Mouse (Mus musculus) liver, embryonic 11.5 days (tissue): ENCODE results near the gene Glt6d1. TPM values are rescaled to one million over a fixed set of nuclear protein-coding genes. Genes with fewer than 3 reads are reported as not detected.

ENCODE experiments used
- ATAC-seq: fragments of 200-750 bp; cut with Nextera tagmentation; replicated peaks from 2 replicates; pipeline ENCODE4 v1.8.0; 2017; ENCODE audit warnings: moderate number of reproducible peaks, mild to moderate bottlenecking, moderate TSS enrichment, moderate library complexity; ENCODE audit not compliant: low FRiP score
- DNase-seq: peaks from one replicate; pipeline ENCODE4 v3.0.0-alpha.2; 2017; ENCODE audit warnings: low spot score
- H3K27ac ChIP-seq: fragments of 300-500 bp; sonication (generic); 2 replicates; pipeline ENCODE4 v1.5.1; 2014; ENCODE audit warnings: mild to moderate bottlenecking, low read depth, low read length, control low read depth
- H3K27me3 ChIP-seq: fragments of 300-500 bp; sonication (generic); replicated peaks from 2 replicates; pipeline ENCODE4 v1.6.1; 2014; ENCODE audit warnings: low read length, mixed read lengths; ENCODE audit not compliant: control insufficient read depth, insufficient read depth
- H3K36me3 ChIP-seq: fragments of 300-500 bp; sonication (generic); 2 replicates; pipeline ENCODE4 v1.6.1; 2014; ENCODE audit warnings: mild to moderate bottlenecking, low read length, moderate library complexity, mixed read lengths; ENCODE audit not compliant: control insufficient read depth, insufficient read depth
- H3K4me1 ChIP-seq: fragments of 300-500 bp; sonication (generic); replicated peaks from 2 replicates; pipeline ENCODE4 v1.6.1; 2014; ENCODE audit warnings: low read length, mixed read lengths; ENCODE audit not compliant: control insufficient read depth, insufficient read depth
- H3K4me2 ChIP-seq: fragments of 300-500 bp; sonication (generic); 2 replicates; pipeline ENCODE4 v1.6.1; 2014; ENCODE audit warnings: mild to moderate bottlenecking, control low read depth, moderate library complexity
- H3K4me3 ChIP-seq: fragments of 300-500 bp; sonication (generic); 2 replicates; pipeline ENCODE4 v1.5.1; 2014; ENCODE audit warnings: low read depth, low read length, control low read depth
- H3K9ac ChIP-seq: fragments of 300-500 bp; sonication (generic); 2 replicates; pipeline ENCODE4 v1.6.1; 2014; ENCODE audit warnings: low read depth, low read length, control low read depth
- H3K9me3 ChIP-seq: fragments of 300-500 bp; sonication (generic); 2 replicates; pipeline ENCODE4 v1.6.1; 2016; ENCODE audit warnings: low read length, inconsistent platforms, mixed read lengths; ENCODE audit not compliant: control insufficient read depth
- WGBS: fragments of 180-500 bp; shearing (Covaris S2); extraction: QIAGEN DNeasy Blood & Tissue Kit; methylation state at CpG from one replicate; pipeline ENCODE4 v1.1.7; 2014; 5-methylcytosine and 5-hydroxymethylcytosine counted together
- polyA plus RNA-seq: library from polyadenylated mRNA; unstranded; fragments of >200 nt; fragmentation: Nextera tagmentation; extraction: Ambion mirVana; gene quantifications from 2 replicates; pipeline ENCODE4 v1.2.1, GENCODE M21; 2014

The Glt6d1 gene
- polyA plus RNA-seq, 1 experiment from 2014 or later: not detected

- no peak overlapping the region for H3K4me3 ChIP-seq
- WGBS: 50% methylated on average over 4 of the region's 4 CpGs
- no peak overlapping the region for H3K4me2 ChIP-seq
- no peak overlapping the region for H3K9ac ChIP-seq
- no peaks in the 10 kb centered on the region for H3K36me3 ChIP-seq
- no peak overlapping the region for H3K27ac ChIP-seq
- no peak for DNase-seq
- ATAC-seq: no peak
- H3K9me3 ChIP-seq: no peaks in the 10 kb centered on the region
- H3K4me1 ChIP-seq: no peaks in the 10 kb centered on the region
- H3K27me3 ChIP-seq: 0 out of 2 replicates have a peak, but pooled peaks cover 4% of the 10 kb centered on the region
Measured at GRCm38 (mm10) chr2:25780921-25781320, 34.7 kb downstream of the Glt6d1 start.

GRCm38 (mm10) chr2:25779076-25779475 lies 36.6 kb downstream of the Glt6d1 start:
- Histone ChIP-seq H3K4me2 (no peak overlapping the region), H3K27me3 (0 out of 2 replicates have a peak, but pooled peaks cover 4% of the 10 kb centered on the region), H3K9me3 (no peaks in the 10 kb centered on the region), H3K36me3 (no peaks in the 10 kb centered on the region), H3K27ac (no peak overlapping the region), H3K9ac (no peak overlapping the region), H3K4me3 (no peak overlapping the region), H3K4me1 (no peaks in the 10 kb centered on the region)
- no peak for ATAC-seq
- no peak for DNase-seq
- WGBS: 80% methylated on average over 9 of the region's 9 CpGs

GRCm38 (mm10) chr2:25776717-25777116 lies 38.9 kb downstream of the Glt6d1 start, which contains the start of gene Lcn11:
TSS of gene Lcn11 (plus strand) at chr2:25777017.
- DNase-seq (no peak), ATAC-seq (no peak)
- Histone ChIP-seq H3K27ac (no peak within 1 kb of the TSS), H3K4me1 (no peaks in the 10 kb centered on the region), H3K4me3 (no peak within 1 kb of the TSS), H3K4me2 (no peak within 1 kb of the TSS), H3K36me3 (no peaks in the 10 kb centered on the region), H3K9ac (no peak within 1 kb of the TSS), H3K9me3 (no peaks in the 10 kb centered on the region), H3K27me3 (0 out of 2 replicates have a peak, but pooled peaks cover 4% of the 10 kb centered on the region)
- 79% methylated on average over 1 of the region's 1 CpGs for WGBS

GRCm38 (mm10) chr2:25775991-25776390 lies 39.7 kb downstream of the Glt6d1 start:
- H3K27ac ChIP-seq: no peak overlapping the region
- no peaks in the 10 kb centered on the region for H3K9me3 ChIP-seq
- 0 out of 2 replicates have a peak, but pooled peaks cover 4% of the 10 kb centered on the region for H3K27me3 ChIP-seq
- no peaks in the 10 kb centered on the region for H3K36me3 ChIP-seq
- DNase-seq: no peak
- WGBS: 74% methylated on average over 3 of the region's 3 CpGs
- H3K9ac ChIP-seq: no peak overlapping the region
- no peak for ATAC-seq
- H3K4me3 ChIP-seq: no peak overlapping the region
- H3K4me1 ChIP-seq: no peaks in the 10 kb centered on the region
- H3K4me2 ChIP-seq: no peak overlapping the region

GRCm38 (mm10) chr2:25774640-25775039 lies 41.0 kb downstream of the Glt6d1 start:
- Histone ChIP-seq H3K36me3 (no peaks in the 10 kb centered on the region), H3K4me3 (no peak overlapping the region), H3K9me3 (no peaks in the 10 kb centered on the region), H3K9ac (no peak overlapping the region), H3K4me2 (no peak overlapping the region), H3K27ac (no peak overlapping the region), H3K27me3 (0 out of 2 replicates have a peak, but pooled peaks cover 4% of the 10 kb centered on the region), H3K4me1 (no peaks in the 10 kb centered on the region)
- ATAC-seq (no peak), DNase-seq (no peak)
- WGBS: 76% methylated on average over 2 of the region's 2 CpGs

- 78% methylated on average over 2 of the region's 2 CpGs for WGBS
- no peak overlapping the region for H3K27ac ChIP-seq
- DNase-seq (no peak), ATAC-seq (no peak)
- H3K9me3 ChIP-seq: no peaks in the 10 kb centered on the region
- no peaks in the 10 kb centered on the region for H3K36me3 ChIP-seq
- H3K4me1 ChIP-seq: no peaks in the 10 kb centered on the region
- no peak overlapping the region for H3K4me3 ChIP-seq
- H3K9ac ChIP-seq: no peak overlapping the region
- H3K27me3 ChIP-seq: no peaks in the 10 kb centered on the region
- no peak overlapping the region for H3K4me2 ChIP-seq
Measured at GRCm38 (mm10) chr2:25773507-25773906, 42.1 kb downstream of the Glt6d1 start.

GRCm38 (mm10) chr2:25767764-25768163 lies 47.9 kb downstream of the Glt6d1 start:
- no peak overlapping the region for H3K27ac ChIP-seq

GRCm38 (mm10) chr2:25765269-25765668 lies 50.4 kb downstream of the Glt6d1 start, which contains the start of gene Lcn3:
TSS of gene Lcn3 (plus strand) at chr2:25765569.
- 49% methylated on average over 2 of the region's 2 CpGs for WGBS
- H3K4me2 ChIP-seq: no peak within 1 kb of the TSS
- no peak for ATAC-seq
- H3K4me3 ChIP-seq: no peak within 1 kb of the TSS
- no peak within 1 kb of the TSS for H3K9ac ChIP-seq
- no peaks in the 10 kb centered on the region for H3K27me3 ChIP-seq
- H3K4me1 ChIP-seq: no peaks in the 10 kb centered on the region
- DNase-seq: no peak
- no peak within 1 kb of the TSS for H3K27ac ChIP-seq
- no peaks in the 10 kb centered on the region for H3K9me3 ChIP-seq
- no peaks in the 10 kb centered on the region for H3K36me3 ChIP-seq

More at GRCm38 (mm10) chr2:25767764-25768163, 47.9 kb downstream of the Glt6d1 start:
- ATAC-seq (no peak), DNase-seq (no peak)
- Histone ChIP-seq H3K9me3 (no peaks in the 10 kb centered on the region), H3K4me3 (no peak overlapping the region), H3K4me1 (no peaks in the 10 kb centered on the region), H3K27me3 (no peaks in the 10 kb centered on the region), H3K36me3 (no peaks in the 10 kb centered on the region), H3K4me2 (no peak overlapping the region), H3K9ac (no peak overlapping the region)
- WGBS: 65% methylated on average over 4 of the region's 4 CpGs

GRCm38 (mm10) chr2:25758064-25758625 lies 57.5 kb downstream of the Glt6d1 start:
- H3K9ac ChIP-seq: no peak overlapping the region
- no peak overlapping the region for H3K4me2 ChIP-seq
- no peaks in the 10 kb centered on the region for H3K27me3 ChIP-seq
- DNase-seq (no peak), ATAC-seq (no peak)
- no peaks in the 10 kb centered on the region for H3K36me3 ChIP-seq
- H3K27ac ChIP-seq: no peak overlapping the region
- H3K4me1 ChIP-seq: no peaks in the 10 kb centered on the region
- H3K9me3 ChIP-seq: no peaks in the 10 kb centered on the region
- WGBS: 64% methylated on average over 4 of the region's 4 CpGs
- H3K4me3 ChIP-seq: no peak overlapping the region
